ENCODE assay signal across 25 mouse cellular contexts in the genomic region with DNA sequence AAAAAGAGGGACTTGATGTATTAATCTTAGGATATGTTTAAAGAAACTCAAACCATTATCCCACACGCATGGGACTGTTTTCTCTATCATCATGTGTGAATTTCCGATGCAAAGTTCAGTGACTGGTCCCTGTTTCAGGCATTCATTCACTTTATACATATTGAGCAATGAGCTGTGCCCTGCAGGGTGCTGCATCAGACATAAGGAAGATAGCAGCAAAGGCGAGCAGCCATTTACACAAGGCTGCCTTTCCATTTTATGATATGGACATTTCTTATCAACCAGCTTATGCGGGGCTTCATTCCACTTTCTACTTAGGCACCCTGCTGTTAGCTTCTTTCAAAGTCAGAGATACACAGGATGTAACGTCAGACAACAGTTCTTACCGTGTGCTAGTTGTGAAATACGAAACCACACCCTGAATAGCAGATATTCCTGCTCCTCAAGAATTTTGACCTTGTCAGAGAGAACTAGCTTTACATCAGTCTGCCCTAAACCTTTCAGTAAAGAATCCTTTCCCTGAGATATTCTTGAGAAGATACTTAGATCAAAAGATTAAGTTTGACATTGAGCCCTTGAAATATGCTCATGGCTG. TPM values are rescaled to one million over a fixed set of nuclear protein-coding genes. Genes with fewer than 3 reads are reported as not detected.
DNase-seq lines count a peak whose midpoint lies in the region; ATAC-seq and TF ChIP-seq lines count a peak whose summit lies in the region.
"Had no signal": no experiment of that assay in that cellular context is flagged by ENCODE, and none has a peak within 500 bp of the region (broad histone marks: within the 10 kb centered on the region; RNA-seq: fewer than 3 reads in every experiment).

No protein-coding gene starts in this region.

- no peak overlapping the region for H3K9ac ChIP-seq in limb, embryonic 14.5 days (ENCODE audit: low read depth, low read length, severe bottlenecking)
- H3K9ac ChIP-seq in intestine, postnatal 0 days (ENCODE audit: low read depth, low read length): no peak overlapping the region
- no peak overlapping the region for H3K9ac ChIP-seq in forebrain, postnatal 0 days
- H3K9ac ChIP-seq: embryonic facial prominence, embryonic 12.5 days; forebrain, embryonic 12.5 days; heart, embryonic 15.5 days; hindbrain, embryonic 13.5 days had no signal

- H3K9me3 ChIP-seq in limb, embryonic 14.5 days (ENCODE audit: control insufficient read depth, low read length): no peaks in the 10 kb centered on the region
- no peaks in the 10 kb centered on the region for H3K9me3 ChIP-seq in limb, embryonic 10.5 days (replicated peaks)
- H3K9me3 ChIP-seq in intestine, postnatal 0 days (ENCODE audit: control insufficient read depth): no peaks in the 10 kb centered on the region
- no peaks in the 10 kb centered on the region for H3K9me3 ChIP-seq in forebrain, postnatal 0 days (ENCODE audit: low read length)
- H3K9me3 ChIP-seq: embryonic facial prominence, embryonic 12.5 days; forebrain, embryonic 12.5 days; G1E; heart, embryonic 15.5 days; hindbrain, embryonic 13.5 days had no signal

- 54% methylated on average over 7 of the region's 7 CpGs for WGBS in limb, embryonic 14.5 days
- 62% methylated on average over 7 of the region's 7 CpGs for WGBS in limb, embryonic 10.5 days
- WGBS in intestine, postnatal 0 days: 29% methylated on average over 7 of the region's 7 CpGs
- 71% methylated on average over 7 of the region's 7 CpGs for WGBS in forebrain, postnatal 0 days

- DNase-seq in limb, embryonic 14.5 days (ENCODE audit: low spot score): peak; percentile 12
- DNase-seq in limb, embryonic 10.5 days (ENCODE audit: low spot score): no peak
- peak; percentile 20 for DNase-seq in gonadal fat pad, adult 2 months (ENCODE audit: low read depth)
- DNase-seq in right cerebral cortex, postnatal 14 days: no peak
- no peak for DNase-seq in forebrain, postnatal 0 days
- DNase-seq in adrenal gland, adult 2 months: no peak
- DNase-seq: adrenal gland, postnatal 36 days; B cell, adult 2 months; cerebellum, adult 2 months; cerebellum, postnatal 10 days; embryo, embryonic 11 days; gastrocnemius, postnatal 14 days; heart, adult 18-20 months; heart, postnatal 14 days had no signal

- no peaks in the 10 kb centered on the region for H3K27me3 ChIP-seq in limb, embryonic 14.5 days (ENCODE audit: control insufficient read depth, insufficient read depth, low read length)
- H3K27me3 ChIP-seq in limb, embryonic 10.5 days (ENCODE audit: low read depth, poor library complexity, severe bottlenecking): no peaks in the 10 kb centered on the region
- no peaks in the 10 kb centered on the region for H3K27me3 ChIP-seq in intestine, postnatal 0 days (replicated peaks; ENCODE audit: control insufficient read depth, insufficient read depth, low read length)
- no peaks in the 10 kb centered on the region for H3K27me3 ChIP-seq in forebrain, postnatal 0 days (ENCODE audit: insufficient read depth, low read length)
- H3K27me3 ChIP-seq: embryonic facial prominence, embryonic 12.5 days; forebrain, embryonic 12.5 days; heart, embryonic 15.5 days; hindbrain, embryonic 13.5 days had no signal

- H3K27ac ChIP-seq in limb, embryonic 14.5 days (replicated peaks; ENCODE audit: low read depth, low read length): no peak overlapping the region
- H3K27ac ChIP-seq in limb, embryonic 10.5 days: no peak overlapping the region
- H3K27ac ChIP-seq in intestine, postnatal 0 days (ENCODE audit: low read depth, low read length): no peak overlapping the region
- H3K27ac ChIP-seq in forebrain, postnatal 0 days (ENCODE audit: low read depth, low read length): no peak overlapping the region
- H3K27ac ChIP-seq: embryonic facial prominence, embryonic 12.5 days; forebrain, embryonic 12.5 days; heart, embryonic 15.5 days; hindbrain, embryonic 13.5 days; hindbrain, postnatal 0 days had no signal

- no peaks in the 10 kb centered on the region for H3K36me3 ChIP-seq in limb, embryonic 14.5 days (ENCODE audit: control insufficient read depth, insufficient read depth, low read length)
- H3K36me3 ChIP-seq in limb, embryonic 10.5 days: no peaks in the 10 kb centered on the region
- no peaks in the 10 kb centered on the region for H3K36me3 ChIP-seq in intestine, postnatal 0 days (ENCODE audit: control insufficient read depth, insufficient read depth)
- H3K36me3 ChIP-seq in forebrain, postnatal 0 days (ENCODE audit: insufficient read depth): no peaks in the 10 kb centered on the region
- H3K36me3 ChIP-seq: embryonic facial prominence, embryonic 12.5 days; forebrain, embryonic 12.5 days; G1E; heart, embryonic 15.5 days; hindbrain, embryonic 13.5 days had no signal

- TF ChIP-seq CTCF in intestine, postnatal 0 days (IDR thresholded peaks at IDR 0.05; ENCODE audit: low read depth): no peak
- TF ChIP-seq CTCF in forebrain, postnatal 0 days (IDR thresholded peaks at IDR 0.05; ENCODE audit: low read depth): no peak

- no peaks in the 10 kb centered on the region for H3K4me1 ChIP-seq in limb, embryonic 14.5 days (ENCODE audit: control insufficient read depth, insufficient read depth, low read length)
- H3K4me1 ChIP-seq in limb, embryonic 10.5 days: no peaks in the 10 kb centered on the region
- H3K4me1 ChIP-seq in intestine, postnatal 0 days (replicated peaks; ENCODE audit: control insufficient read depth, insufficient read depth, low read length): no peaks in the 10 kb centered on the region
- no peaks in the 10 kb centered on the region for H3K4me1 ChIP-seq in forebrain, postnatal 0 days (ENCODE audit: insufficient read depth)
- H3K4me1 ChIP-seq: embryonic facial prominence, embryonic 12.5 days; forebrain, embryonic 12.5 days; heart, embryonic 15.5 days; hindbrain, embryonic 13.5 days had no signal

- TF ChIP-seq POLR2A in limb, embryonic 14.5 days (IDR thresholded peaks at IDR 0.05; ENCODE audit: borderline replicate concordance, extremely low read depth, insufficient read depth, insufficient read length): no peak

- ATAC-seq in limb, embryonic 14.5 days (ENCODE audit: low FRiP score, low read depth): no peak
- peak; percentile 47; the same call in 1 of the 2 replicates for ATAC-seq in intestine, postnatal 0 days
- ATAC-seq in forebrain, postnatal 0 days: no peak
- ATAC-seq: activated CD4-positive, CD25-positive, alpha-beta regulatory T cell, adult 4 months; CD4-positive, CD25-positive, alpha-beta regulatory T cell, adult 4 months; forebrain, embryonic 16.5 days; hindbrain, postnatal 0 days had no signal

- H3K4me3 ChIP-seq in limb, embryonic 14.5 days (replicated peaks; ENCODE audit: low read length): no peak overlapping the region
- H3K4me3 ChIP-seq in limb, embryonic 10.5 days: no peak overlapping the region
- H3K4me3 ChIP-seq in intestine, postnatal 0 days (ENCODE audit: low read depth, low read length): no peak overlapping the region
- no peak overlapping the region for H3K4me3 ChIP-seq in forebrain, postnatal 0 days (ENCODE audit: low read depth, low read length)
- H3K4me3 ChIP-seq: embryonic facial prominence, embryonic 12.5 days; forebrain, embryonic 12.5 days; heart, embryonic 15.5 days; hindbrain, embryonic 13.5 days had no signal

- H3K4me2 ChIP-seq in limb, embryonic 14.5 days (replicated peaks; ENCODE audit: low read depth, low read length, severe bottlenecking): no peak overlapping the region
- H3K4me2 ChIP-seq in intestine, postnatal 0 days (replicated peaks; ENCODE audit: low read depth): no peak overlapping the region
- H3K4me2 ChIP-seq in forebrain, postnatal 0 days (ENCODE audit: low read depth): no peak overlapping the region
- H3K4me2 ChIP-seq: embryonic facial prominence, embryonic 12.5 days; forebrain, embryonic 12.5 days; heart, embryonic 11.5 days; heart, embryonic 15.5 days; hindbrain, embryonic 13.5 days had no signal

RNA-seq across cellular contexts. Expression of gene Sidt1, which starts 45.5 kb away (rescaled TPM):
- polyA plus RNA-seq in limb, embryonic 14.5 days (2012; rRNA removed): 0.79 and 1.1 TPM in 2 replicates
- 0.12 and 0.40 TPM in 2 replicates for polyA plus RNA-seq in limb, embryonic 14.5 days (2014; fragmentation: Nextera tagmentation; extraction: Ambion mirVana)
- not detected in 2 replicates for polyA plus RNA-seq in limb, embryonic 10.5 days (2016; fragmentation: Nextera tagmentation; extraction: Ambion mirVana)
- 0.96 and 1.6 TPM in 2 replicates for polyA plus RNA-seq in gonadal fat pad, adult 2 months (2012; rRNA removed)
- polyA plus RNA-seq in intestine, postnatal 0 days (2015; fragmentation: Nextera tagmentation; extraction: Ambion mirVana): 1.1 and 1.2 TPM in 2 replicates
- total RNA-seq in forebrain, postnatal 0 days (2014; rRNA removed): 13.4 and 22.0 TPM in 2 replicates
- polyA plus RNA-seq in forebrain, postnatal 0 days (2015; fragmentation: Nextera tagmentation; extraction: Ambion mirVana): 10.0 and 12.7 TPM in 2 replicates
- total RNA-seq in adrenal gland, adult 2 months (2021): 10 to 100 TPM in 1 of 2 experiments, 1 to 10 TPM in 1; 8.5 to 10.3 TPM
- polyA plus RNA-seq in adrenal gland, adult 2 months (2012; rRNA removed): 6.3 and 8.4 TPM in 2 replicates
- polyA plus RNA-seq: G1E; heart, embryonic 11.5 days had no signal

RNA-seq across cellular contexts. Expression of gene Spice1, which starts 59.5 kb away (rescaled TPM):
- polyA plus RNA-seq in limb, embryonic 14.5 days (2012; rRNA removed): 30.0 and 34.4 TPM in 2 replicates
- polyA plus RNA-seq in limb, embryonic 14.5 days (2014; fragmentation: Nextera tagmentation; extraction: Ambion mirVana): 25.6 and 28.9 TPM in 2 replicates
- polyA plus RNA-seq in limb, embryonic 10.5 days (2016; fragmentation: Nextera tagmentation; extraction: Ambion mirVana): 27.5 and 31.2 TPM in 2 replicates
- 6.3 and 7.4 TPM in 2 replicates for polyA plus RNA-seq in gonadal fat pad, adult 2 months (2012; rRNA removed)
- 4.2 and 4.7 TPM in 2 replicates for polyA plus RNA-seq in intestine, postnatal 0 days (2015; fragmentation: Nextera tagmentation; extraction: Ambion mirVana)
- total RNA-seq in forebrain, postnatal 0 days (2014; rRNA removed): 13.2 and 14.5 TPM in 2 replicates
- 7.1 and 12.0 TPM in 2 replicates for polyA plus RNA-seq in forebrain, postnatal 0 days (2015; fragmentation: Nextera tagmentation; extraction: Ambion mirVana)
- 10 to 100 TPM; 14.9 to 26.9 TPM for total RNA-seq in adrenal gland, adult 2 months (2021)
- 4.4 and 4.9 TPM in 2 replicates for polyA plus RNA-seq in adrenal gland, adult 2 months (2012; rRNA removed)

Comparison
In these comparisons a context has a peak if more than half of its experiments do, and no peak if none do; other contexts are left out.
1. DNase-seq: peak in limb, embryonic 14.5 days (single experiment) and gonadal fat pad, adult 2 months (single experiment); none in limb, embryonic 10.5 days (single experiment), right cerebral cortex, postnatal 14 days (single experiment), forebrain, postnatal 0 days (single experiment) and adrenal gland, adult 2 months (single experiment).